Mouse (Mus musculus): ENCODE data around the gene Fam120a.

Gene Fam120a

DNA sequence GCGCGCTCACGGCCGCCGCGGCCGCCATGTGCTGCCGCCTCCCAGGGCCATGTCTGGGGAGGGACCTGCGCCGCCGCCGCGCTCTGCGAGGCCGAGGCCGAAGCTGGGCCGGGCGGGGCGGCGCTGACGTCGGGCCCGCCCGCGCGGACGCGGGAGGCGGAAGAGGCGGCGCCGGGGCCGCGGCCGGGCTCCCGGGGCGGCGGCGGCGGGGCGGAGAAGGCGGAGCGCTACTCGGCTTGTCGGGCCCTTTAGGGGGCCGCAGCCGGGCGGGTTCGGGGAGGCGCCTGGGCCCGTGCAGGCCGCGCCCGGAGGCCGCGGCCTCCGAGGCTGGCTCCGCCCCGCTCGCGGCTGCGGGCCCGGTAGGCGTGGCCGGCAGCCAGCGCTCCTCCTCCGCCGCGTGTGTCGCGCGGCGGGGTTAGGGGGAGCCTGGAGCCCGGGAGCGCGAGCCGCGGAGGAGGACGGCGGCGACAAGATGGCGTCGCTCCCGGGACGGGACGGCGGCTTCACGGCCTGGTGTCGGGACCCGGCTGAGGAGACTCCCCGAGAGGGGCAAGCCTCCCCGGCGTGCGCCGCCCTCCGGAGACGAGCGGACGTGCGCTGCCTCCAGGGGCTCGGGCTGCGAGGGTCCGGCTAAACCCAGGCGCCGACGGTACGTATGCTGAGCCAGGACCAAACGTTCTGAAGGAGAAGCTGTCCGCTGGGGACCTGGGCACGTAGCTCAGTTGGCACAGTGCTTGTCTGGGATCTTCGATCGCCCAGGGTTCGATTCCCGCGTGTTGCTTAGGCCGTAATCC, at the start of gene Fam120a:
Gene Fam120a (minus strand): TSS at position 62 of the 794 bp plus-strand sequence.
- peak; percentile 86 for DNase-seq (ENCODE audit: low read depth, low spot score)

DNA sequence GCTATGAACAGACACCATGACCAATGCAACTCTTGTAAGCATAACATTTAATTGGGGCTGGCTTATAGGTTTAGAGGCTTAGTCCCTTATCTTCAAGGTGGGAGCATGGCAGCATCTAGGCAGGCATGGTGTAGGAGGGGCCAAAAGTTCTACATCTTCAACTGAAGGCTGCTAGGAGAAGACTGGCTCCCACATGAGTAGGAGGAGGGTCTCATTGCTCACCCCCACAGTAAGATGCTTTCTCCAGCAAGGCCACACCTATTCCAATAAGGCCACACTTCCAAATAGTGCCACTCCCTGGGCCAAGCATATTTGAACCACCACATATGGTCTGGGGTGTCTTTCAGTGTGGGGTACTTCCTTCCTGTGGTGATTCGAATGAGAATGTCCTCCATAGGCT, 49.6 kb upstream of the Fam120a start:
- no peak for DNase-seq (ENCODE audit: low read depth, low spot score)

DNA sequence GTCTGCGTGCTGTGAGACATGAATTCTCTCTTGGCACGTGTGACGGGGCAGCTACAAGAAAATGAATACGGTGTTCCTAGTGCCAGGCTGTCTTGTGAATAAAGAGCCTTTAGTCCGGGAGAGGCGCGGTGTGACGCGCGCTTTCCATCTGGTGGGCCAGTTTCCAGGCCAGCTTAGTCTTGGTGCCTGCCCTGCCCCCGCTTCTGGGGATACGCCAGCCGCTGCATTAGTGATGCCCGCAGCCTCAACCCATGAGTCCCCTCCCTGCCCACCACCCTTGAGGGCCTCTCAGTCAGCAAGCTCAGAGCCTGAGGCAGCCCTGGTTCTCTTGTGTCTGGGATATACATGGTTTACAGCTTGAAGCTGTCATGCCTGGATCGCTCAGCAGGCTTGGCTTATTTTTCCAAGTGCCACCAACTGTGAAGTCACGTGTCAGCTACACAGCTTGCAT, 48.5 kb upstream of the Fam120a start:
- peak; percentile 59 for DNase-seq (ENCODE audit: low read depth, low spot score)

DNA sequence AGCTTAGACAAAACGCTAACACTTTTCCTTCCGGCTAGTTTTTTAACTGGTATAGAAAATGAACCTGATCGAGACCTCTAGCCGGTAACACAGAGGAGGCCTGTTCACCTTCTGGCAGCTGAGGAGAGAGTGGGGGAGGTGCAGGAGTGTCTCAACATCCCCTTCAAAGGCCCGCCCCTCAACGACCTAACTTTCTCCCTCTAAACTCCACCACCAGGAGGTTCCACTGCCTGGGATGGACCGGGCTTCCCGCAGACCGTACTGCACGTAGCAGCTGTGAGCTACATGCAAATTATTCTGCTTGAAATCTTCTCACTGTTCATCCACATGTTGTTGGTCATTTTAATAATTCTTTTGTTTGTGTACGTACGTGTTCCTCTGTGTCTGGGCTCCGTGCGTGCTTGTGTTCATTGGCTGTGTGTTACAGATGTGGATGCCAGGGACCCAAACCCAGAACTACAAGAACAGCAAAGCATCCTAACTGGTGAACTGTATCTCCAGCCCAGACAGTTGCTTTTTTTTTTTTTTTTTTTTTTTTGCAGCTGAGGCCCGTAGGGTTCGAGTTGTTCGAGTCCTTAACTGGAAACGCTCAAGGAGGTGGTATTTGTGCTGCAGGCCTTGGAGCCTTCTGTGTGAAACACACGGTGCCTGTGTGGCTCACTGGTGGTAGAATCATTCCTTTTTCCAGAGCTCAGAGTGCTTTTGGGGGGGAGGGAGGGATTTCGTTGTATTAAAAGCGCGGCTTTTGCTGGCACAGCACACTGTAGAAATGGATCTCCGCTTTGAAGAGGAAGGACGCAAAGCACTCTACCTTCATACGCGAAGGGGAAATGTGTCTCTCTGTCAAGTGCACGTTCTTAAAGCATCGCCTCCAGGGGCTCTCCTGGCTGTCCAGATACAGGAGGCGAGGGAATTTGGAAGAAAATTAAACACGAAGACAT, 47.8 kb upstream of the Fam120a start:
- peak; percentile 97 for DNase-seq (ENCODE audit: low read depth, low spot score)

DNA sequence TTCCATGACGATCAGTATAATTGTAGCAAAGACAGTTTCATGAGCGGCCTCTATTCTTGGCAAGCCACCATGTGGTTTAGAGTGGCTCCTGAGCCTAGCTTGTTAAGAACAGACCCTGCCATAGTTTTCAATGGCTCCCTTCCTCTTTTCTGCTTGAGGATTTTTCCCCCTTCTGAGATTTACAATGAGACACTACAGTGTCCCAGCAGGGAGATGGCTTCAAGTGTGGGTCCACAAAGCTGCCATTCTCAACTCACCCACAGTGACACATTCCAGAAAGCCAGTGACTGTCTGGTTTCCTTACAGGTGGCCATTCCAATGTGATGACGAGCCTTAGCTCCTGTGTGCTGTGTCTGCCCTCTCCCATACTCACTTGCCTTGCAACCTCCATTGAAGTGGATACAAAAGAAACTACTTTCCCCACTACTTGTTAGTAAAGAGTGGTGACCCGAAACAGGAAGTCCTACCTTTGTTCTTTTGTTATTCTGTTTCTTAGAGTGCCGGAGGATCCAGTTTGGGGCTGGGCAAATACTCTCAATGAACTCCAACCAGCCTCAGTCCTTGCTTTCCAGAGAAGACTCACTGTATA, 45.5 kb upstream of the Fam120a start:
- DNase-seq (ENCODE audit: low read depth, low spot score) = peak; percentile 98

DNA sequence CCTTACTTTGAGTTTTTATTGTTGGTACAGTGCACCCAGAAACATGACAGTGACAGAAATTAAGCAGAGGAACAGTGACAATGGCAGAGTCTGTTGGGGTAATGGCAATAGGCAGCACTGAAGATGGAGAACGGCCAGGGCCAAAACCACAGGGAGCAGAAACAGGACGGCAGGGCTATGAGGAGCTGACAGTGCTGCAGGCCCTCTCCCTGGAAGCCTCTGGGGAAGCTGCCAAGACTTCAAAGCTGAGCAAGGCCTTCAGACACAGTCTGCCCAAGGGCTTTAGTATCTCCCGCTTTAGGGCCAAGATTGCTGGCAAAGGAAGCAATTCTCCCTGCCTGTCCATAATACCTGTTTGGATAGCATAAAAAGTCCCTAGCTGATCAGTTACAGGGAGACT, 33.9 kb upstream of the Fam120a start:
- no peak for DNase-seq (ENCODE audit: low read depth, low spot score)

DNA sequence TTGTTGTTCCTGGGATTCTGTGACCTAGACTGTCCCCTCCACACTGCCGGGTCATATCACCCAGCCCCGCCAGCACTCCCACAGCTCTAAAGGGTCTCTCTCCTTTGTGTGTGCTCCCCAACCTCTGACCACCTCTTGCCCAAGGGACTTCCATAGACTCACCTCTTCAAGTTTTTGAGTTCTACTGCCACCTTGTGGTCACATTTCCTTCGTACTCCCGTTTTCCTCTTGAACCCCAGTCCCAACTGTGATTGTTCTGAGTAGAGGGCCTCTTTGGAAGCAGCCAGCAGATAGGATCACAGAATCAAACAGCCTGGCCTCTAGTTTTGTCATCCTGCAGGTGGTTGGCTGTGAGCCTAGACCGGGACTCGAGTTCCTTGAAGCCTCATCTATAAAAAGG, 30.8 kb upstream of the Fam120a start:
- DNase-seq (ENCODE audit: low read depth, low spot score) = peak; percentile 87

DNA sequence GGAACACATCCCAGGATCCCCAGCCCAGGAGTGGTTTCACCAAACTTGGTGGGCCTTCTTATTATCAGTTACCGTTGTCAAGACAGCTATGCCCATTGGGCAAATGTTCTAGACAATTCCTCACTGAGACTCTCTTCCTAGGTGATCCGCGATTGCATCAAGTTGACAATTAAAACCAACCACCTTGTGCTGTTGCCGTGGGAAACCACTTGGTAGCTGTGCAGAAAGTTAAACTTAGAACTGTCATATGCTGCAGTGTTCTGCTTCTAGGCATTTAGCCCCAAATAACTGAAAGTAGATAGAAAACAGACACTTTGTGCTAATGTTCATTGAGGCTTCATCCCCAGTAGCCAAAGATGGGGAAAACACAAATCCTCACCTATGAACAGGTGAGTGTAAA, 28.9 kb upstream of the Fam120a start:
- no peak for DNase-seq (ENCODE audit: low read depth, low spot score)

DNA sequence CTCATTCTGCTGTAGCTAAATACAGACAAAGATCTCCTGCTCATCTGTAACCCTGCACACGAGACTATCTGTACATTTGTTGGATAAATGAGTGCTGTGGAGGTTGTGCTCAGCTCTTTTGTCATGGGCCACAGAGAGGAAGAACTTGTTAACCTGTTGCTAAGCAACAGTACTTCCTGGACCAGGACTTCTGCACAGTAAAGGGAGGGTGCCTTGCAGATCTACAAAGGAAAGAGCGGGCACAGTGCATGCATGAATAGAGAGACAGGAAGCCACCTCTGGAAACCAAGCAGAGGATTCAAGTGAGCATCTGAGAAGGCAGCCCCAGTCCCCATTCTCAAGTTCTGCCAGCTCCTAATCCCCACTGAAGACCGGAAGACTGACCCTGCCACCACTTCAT, 27.1 kb upstream of the Fam120a start:
- DNase-seq (ENCODE audit: low read depth, low spot score) = peak; percentile 86

DNA sequence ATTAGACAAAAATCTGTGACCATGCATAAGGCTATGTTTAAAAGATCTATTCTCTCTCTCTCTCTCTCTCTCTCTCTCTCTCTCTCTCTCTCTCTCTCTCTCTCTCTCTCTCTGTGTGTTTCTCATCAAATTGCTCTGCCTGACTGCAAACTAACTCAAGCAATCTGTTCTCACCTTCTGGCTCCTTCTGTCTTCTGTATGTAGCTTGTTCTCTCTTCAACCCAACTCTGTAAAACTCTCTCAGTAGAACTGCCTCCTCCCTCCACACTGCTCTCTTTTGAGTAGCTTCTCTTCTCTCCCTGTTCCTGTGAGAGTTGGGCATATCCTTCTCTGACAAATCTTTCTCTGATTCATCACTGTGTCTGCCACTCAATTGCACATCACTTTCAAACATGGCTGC, 25.1 kb upstream of the Fam120a start:
- no peak for DNase-seq (ENCODE audit: low read depth, low spot score)

DNA sequence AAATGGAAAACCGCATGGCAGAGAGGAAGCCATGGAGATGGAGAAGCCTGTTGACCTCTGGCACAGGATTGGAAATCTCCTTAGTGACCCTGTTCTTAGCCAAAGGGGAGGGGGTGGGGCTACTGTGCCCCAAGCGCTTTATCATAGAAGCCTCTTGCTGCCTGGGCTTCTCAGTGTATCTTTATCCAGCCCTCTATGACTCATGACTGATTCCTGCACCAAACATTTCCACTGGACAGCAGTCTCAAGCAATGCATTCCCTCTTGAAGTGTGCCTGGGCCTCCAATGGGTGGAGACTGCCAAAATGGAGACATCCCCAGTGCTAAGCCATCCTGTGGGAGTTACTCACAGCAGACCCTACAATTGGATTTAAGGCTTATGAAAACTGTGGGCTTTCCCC, 22.3 kb upstream of the Fam120a start:
- DNase-seq (ENCODE audit: low read depth, low spot score) = no peak

DNA sequence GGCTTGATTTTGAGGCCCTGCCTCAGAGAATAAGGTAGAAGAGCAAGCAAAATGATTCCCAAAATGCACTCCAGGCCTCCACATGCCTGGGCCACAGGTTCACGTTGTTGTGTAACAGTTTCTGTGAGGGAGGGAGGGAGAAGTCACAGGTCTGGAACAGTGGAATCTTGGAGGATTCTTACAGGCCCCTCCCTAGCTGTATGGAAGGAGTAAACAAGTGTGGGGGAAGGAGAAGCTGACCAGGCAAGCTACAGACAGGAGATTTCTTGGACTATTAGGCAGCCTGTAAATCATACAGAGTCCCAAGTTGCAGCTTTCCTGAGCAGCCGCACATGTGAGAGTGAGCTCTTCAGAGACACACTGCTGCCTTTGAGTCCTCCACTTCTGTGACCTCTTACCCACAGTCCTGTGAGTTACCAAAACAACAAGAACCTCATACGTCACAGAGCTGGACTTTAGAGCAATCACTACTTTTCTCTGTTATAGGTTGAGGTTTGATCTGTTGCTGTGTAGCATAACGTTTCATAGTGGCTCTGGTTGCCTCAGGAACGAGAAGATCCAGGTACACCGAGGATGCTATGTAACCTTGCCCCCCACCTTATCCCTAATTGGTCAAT, 14.8 kb upstream of the Fam120a start:
- DNase-seq (ENCODE audit: low read depth, low spot score) = no peak

DNA sequence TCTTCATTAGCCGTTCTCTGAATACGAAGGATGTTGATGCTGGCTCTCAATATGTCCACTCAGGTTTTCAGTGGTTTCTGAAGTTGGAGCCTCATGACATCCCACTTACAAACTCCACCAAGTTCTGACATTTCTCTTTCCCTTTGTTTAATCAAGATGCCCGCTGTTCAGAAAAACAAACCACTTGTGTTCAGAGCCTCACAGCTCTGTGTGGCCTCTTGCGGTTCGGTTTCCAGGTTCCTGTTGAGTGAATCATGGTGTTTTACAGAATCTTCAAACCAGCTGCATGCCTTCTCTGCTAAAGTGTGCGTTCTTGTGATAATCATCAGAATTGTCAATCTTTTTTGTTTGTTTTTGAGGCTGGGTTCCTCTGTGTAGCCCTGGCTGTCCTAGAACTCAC, 11.3 kb upstream of the Fam120a start:
- DNase-seq (ENCODE audit: low read depth, low spot score) = no peak

DNA sequence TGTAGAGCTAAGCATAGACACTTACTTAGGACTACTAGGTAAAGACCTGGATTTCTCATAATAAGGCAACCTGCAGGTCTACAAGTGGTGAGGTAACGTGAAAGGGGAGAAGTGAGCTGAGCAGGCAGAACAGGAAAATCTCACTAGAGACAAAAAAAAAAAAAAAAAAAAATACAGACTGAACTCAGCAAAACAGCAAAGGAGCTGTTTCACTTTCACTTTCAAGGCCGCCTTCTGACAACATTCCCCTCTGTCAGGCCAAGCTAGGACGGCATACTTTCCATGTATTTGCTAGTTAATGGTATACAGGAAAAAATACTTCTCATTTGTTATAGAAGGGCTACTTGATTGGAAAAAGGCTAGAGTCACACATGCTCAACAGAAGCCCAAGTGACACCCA, 10.0 kb upstream of the Fam120a start:
- no peak for DNase-seq (ENCODE audit: low read depth, low spot score)

DNA sequence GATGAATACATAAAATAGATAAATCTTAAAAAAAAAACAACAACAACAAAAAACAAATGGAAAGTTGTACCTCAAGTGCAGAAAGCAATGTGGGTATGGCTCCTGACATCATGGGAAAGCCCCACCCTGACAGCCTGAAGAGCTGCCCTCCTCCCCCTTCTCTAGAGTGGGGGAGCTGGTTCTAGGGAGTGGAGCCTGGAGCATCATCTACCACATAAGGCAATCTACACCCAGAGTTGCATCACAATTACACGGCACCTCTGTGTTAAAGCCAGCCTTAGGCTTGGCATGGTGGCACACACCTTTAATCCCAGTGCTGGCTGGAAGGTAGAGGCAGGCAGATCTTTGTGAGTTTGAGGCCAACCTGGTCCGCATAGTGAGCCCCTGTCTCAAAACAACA, 6.9 kb upstream of the Fam120a start:
- DNase-seq (ENCODE audit: low read depth, low spot score) = no peak

DNA sequence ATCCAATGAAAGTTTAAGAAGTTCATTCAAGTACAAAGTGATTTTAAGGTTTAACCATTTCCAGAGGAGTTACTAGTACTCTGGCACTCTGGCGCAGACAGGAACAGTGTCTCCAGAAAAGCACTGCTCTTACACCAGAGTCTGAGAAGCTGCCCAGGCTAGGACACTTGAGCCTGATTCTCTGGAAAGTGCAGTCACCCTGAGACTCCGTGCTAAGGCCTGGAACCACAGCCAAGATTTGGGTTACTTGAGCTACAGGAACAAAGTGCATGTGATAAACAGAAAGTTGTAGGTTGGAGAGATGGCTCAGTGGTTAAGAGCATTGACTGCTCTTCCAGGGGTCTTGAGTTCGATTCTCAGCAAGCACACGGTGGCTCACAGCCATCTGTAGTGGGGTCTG, 6.4 kb upstream of the Fam120a start:
- DNase-seq (ENCODE audit: low read depth, low spot score) = no peak

DNA sequence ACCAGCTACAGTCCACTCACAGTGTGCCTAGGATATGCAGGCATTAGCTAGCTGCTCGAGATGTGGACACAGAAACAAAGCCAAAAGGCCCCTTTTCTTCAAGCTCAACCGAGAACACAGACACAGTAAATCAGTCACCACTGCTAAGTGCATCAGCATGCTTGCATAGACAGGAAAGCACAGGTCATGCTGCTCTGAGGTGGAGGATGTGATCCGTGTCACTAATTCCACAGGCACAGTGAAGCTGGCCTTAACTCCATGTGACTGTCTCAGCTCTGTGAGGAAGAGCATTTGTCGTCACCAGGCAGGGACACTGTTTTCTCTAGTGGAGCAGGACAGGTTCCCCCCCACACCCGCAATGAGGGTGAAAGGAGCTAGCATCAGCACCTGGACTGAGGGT, 5.4 kb upstream of the Fam120a start:
- DNase-seq (ENCODE audit: low read depth, low spot score) = no peak

DNA sequence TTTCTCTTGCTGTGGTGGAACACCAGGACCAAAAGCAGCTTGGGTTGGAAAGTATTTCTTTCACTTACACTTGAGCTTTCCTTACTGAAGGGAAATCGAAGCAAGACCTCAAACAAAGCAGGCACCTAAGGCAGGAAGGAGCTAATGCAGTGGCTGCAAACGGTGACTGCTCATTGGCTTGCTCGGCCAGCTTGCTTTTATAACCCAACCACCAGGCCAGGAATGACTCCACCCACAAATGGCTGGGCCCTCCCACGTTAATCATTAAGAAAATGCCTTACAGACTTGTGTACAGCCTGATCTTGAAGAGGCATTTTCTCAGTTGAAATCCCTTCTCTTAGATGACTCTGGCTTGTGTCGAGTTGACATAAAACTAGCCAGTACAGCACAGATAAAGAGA, 3.2 kb upstream of the Fam120a start:
- DNase-seq (ENCODE audit: low read depth, low spot score) = peak; percentile 89

DNA sequence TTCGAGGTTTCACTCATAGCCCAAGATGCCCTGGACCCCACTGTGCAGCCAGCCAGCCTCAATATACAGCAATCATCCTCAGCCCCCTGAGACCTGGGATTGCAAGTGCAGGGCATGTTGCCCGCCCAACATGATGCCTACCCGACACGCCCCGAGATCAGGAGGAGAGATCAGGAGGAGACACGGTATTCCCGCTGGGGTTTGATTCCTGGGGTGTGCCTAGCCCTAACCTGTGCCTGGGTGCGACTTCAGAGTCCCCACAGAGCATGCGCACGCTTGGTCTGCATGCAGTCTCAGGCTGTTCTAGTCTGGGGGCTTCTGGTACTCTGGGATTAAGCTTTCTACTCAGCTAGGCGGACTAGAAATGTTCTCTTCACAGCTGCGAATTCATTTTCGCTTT, 2.7 kb upstream of the Fam120a start:
- DNase-seq (ENCODE audit: low read depth, low spot score) = peak; percentile 86

DNA sequence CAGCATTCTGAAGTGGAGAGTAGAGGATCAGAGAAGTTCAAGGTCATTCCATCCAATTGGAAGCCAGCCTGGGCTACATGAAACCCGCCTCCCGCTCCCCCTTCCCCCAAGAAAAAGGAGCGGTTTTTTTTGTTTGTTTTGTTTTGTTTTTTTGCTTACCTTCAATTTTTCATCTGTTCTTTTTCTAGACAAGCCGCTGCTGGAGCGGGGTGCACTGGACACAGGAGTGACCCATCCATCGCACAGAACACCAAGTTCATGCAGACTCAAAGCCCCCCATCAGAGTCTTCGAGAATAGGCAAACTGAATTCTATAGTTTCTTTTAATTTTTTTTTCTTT, 902 bp upstream of the Fam120a start:
- DNase-seq (ENCODE audit: low read depth, low spot score) = no peak

DNA sequence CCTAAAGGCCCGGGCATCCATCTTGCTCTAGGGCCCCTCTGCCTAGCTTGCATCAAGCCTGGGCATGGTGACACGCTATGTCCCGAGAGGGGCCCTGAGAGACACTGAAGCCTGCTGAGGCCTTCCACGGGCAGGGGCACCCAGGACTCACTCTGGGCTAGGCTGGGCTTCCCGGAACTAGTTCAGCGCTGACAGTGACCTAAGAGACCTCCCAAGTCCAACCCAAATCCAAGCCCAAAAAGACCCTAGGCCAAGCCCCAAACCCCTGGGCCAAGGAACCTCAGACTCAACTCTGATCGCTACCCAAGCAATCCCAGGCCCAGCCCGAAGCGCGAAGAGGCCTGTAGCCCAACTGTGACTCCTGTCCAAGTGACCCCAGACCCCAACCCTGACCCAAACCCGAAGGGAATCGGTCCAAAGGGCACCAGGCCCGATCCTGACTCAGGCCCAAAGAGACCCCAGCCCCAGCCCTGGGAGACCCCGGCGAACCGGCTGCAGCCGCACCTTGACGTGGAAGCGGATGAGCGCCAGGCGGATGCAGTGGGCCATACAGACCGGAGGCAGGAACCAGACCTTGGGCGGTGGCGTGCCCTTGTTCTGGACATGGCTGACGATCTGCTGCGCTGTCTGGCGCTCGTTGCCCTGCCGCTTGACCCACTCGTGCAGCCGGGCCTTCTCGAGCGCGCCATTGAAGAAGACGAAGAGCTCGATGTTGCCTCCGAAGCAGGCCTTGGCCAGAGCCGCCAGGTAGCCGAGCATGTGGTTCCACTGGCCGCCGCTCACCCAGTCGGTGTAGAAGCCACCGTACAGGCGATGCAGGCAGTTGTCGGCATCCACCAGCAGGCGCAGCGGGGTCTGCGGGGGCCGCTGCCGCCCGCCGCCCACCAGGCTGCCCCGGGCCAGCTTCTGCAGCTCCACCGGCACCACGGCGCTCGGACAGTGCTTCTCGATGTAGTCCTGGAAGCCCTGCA, 681 bp downstream of the Fam120a start:
- DNase-seq (ENCODE audit: low read depth, low spot score) = peak; percentile 58

Measured in R1 (cell line).